Mouse (Mus musculus): ENCODE results near the gene Sfrp2. TPM values are rescaled to one million over a fixed set of nuclear protein-coding genes. Genes with fewer than 3 reads are reported as not detected.

Gene Sfrp2
- polyA plus RNA-seq, 1 experiment from 2014 or later: 32.6 TPM

GRCm38 (mm10) chr3:83783716-83784469, 17.8 kb downstream of the Sfrp2 start:
- WGBS (ENCODE audit: insufficient replicate concordance): 32% methylated on average over 11 of the region's 11 CpGs
- H3K27ac ChIP-seq (ENCODE audit: low read depth, low read length): peak overlapping the region; percentile 35; the same call in 1 of the 2 replicates
- H3K4me2 ChIP-seq: peak overlapping the region; percentile 24
- no peaks in the 10 kb centered on the region for H3K36me3 ChIP-seq (ENCODE audit: control insufficient read depth, insufficient read depth, low read length)
- no peak overlapping the region for H3K4me3 ChIP-seq (ENCODE audit: low read depth, low read length)
- peaks cover 7% of the 10 kb centered on the region; the same call in 1 of the 2 replicates for H3K4me1 ChIP-seq (ENCODE audit: control insufficient read depth, insufficient read depth, low read length)
- 0 out of 2 replicates have a peak, but pooled peaks have one; percentile 42 for ATAC-seq (replicated peaks; ENCODE audit: insufficient number of reproducible peaks, low FRiP score, low TSS enrichment)
- H3K9me3 ChIP-seq (replicated peaks; ENCODE audit: control insufficient read depth, low read length): peaks cover 3% of the 10 kb centered on the region; the same call in 1 of the 2 replicates
- H3K9ac ChIP-seq (ENCODE audit: low read depth, low read length): peak overlapping the region; percentile 49; the same call in 1 of the 2 replicates
- H3K27me3 ChIP-seq (ENCODE audit: control insufficient read depth, insufficient read depth, low read length): peaks cover 9% of the 10 kb centered on the region

GRCm38 (mm10) chr3:83784726-83785125, 18.6 kb downstream of the Sfrp2 start:
- Histone ChIP-seq H3K9ac (ENCODE audit: low read depth, low read length) (no peak overlapping the region), H3K9me3 (replicated peaks; ENCODE audit: control insufficient read depth, low read length) (peaks cover 3% of the 10 kb centered on the region; the same call in 1 of the 2 replicates), H3K27ac (ENCODE audit: low read depth, low read length) (no peak overlapping the region), H3K27me3 (ENCODE audit: control insufficient read depth, insufficient read depth, low read length) (peaks cover 9% of the 10 kb centered on the region), H3K36me3 (ENCODE audit: control insufficient read depth, insufficient read depth, low read length) (no peaks in the 10 kb centered on the region), H3K4me2 (no peak overlapping the region), H3K4me1 (ENCODE audit: control insufficient read depth, insufficient read depth, low read length) (peaks cover 10% of the 10 kb centered on the region), H3K4me3 (ENCODE audit: low read depth, low read length) (no peak overlapping the region)
- 73% methylated on average over 3 of the region's 3 CpGs for WGBS (ENCODE audit: insufficient replicate concordance)
- no peak for ATAC-seq (replicated peaks; ENCODE audit: insufficient number of reproducible peaks, low FRiP score, low TSS enrichment)

GRCm38 (mm10) chr3:83787086-83787485, 21.0 kb downstream of the Sfrp2 start:
- Histone ChIP-seq H3K36me3 (ENCODE audit: control insufficient read depth, insufficient read depth, low read length) (no peaks in the 10 kb centered on the region), H3K9ac (ENCODE audit: low read depth, low read length) (no peak overlapping the region), H3K27ac (ENCODE audit: low read depth, low read length) (no peak overlapping the region), H3K9me3 (replicated peaks; ENCODE audit: control insufficient read depth, low read length) (peaks cover 3% of the 10 kb centered on the region; the same call in 1 of the 2 replicates), H3K4me1 (ENCODE audit: control insufficient read depth, insufficient read depth, low read length) (peaks cover 10% of the 10 kb centered on the region), H3K4me3 (ENCODE audit: low read depth, low read length) (no peak overlapping the region), H3K4me2 (no peak overlapping the region), H3K27me3 (ENCODE audit: control insufficient read depth, insufficient read depth, low read length) (peaks cover 9% of the 10 kb centered on the region)
- no peak for ATAC-seq (replicated peaks; ENCODE audit: insufficient number of reproducible peaks, low FRiP score, low TSS enrichment)
- WGBS (ENCODE audit: insufficient replicate concordance): 82% methylated on average over 2 of the region's 2 CpGs

- no peak overlapping the region for H3K27ac ChIP-seq (ENCODE audit: low read depth, low read length)
- H3K9me3 ChIP-seq (replicated peaks; ENCODE audit: control insufficient read depth, low read length): peaks cover 3% of the 10 kb centered on the region; the same call in 1 of the 2 replicates
- ATAC-seq (replicated peaks; ENCODE audit: insufficient number of reproducible peaks, low FRiP score, low TSS enrichment): no peak
- peaks cover 10% of the 10 kb centered on the region for H3K4me1 ChIP-seq (ENCODE audit: control insufficient read depth, insufficient read depth, low read length)
- no peak overlapping the region for H3K4me2 ChIP-seq
- 77% methylated on average over 7 of the region's 7 CpGs for WGBS (ENCODE audit: insufficient replicate concordance)
- H3K27me3 ChIP-seq (ENCODE audit: control insufficient read depth, insufficient read depth, low read length): peaks cover 9% of the 10 kb centered on the region
- no peak overlapping the region for H3K9ac ChIP-seq (ENCODE audit: low read depth, low read length)
- no peak overlapping the region for H3K4me3 ChIP-seq (ENCODE audit: low read depth, low read length)
- H3K36me3 ChIP-seq (ENCODE audit: control insufficient read depth, insufficient read depth, low read length): no peaks in the 10 kb centered on the region
Observed at GRCm38 (mm10) chr3:83787776-83788305, 21.7 kb downstream of the Sfrp2 start.

GRCm38 (mm10) chr3:83789651-83790451, 23.7 kb downstream of the Sfrp2 start:
- Histone ChIP-seq H3K9me3 (replicated peaks; ENCODE audit: control insufficient read depth, low read length) (peaks cover 3% of the 10 kb centered on the region; the same call in 1 of the 2 replicates), H3K4me1 (ENCODE audit: control insufficient read depth, insufficient read depth, low read length) (peaks cover 3% of the 10 kb centered on the region), H3K4me2 (peak overlapping the region; percentile 90), H3K9ac (ENCODE audit: low read depth, low read length) (peak overlapping the region; percentile 77), H3K36me3 (ENCODE audit: control insufficient read depth, insufficient read depth, low read length) (no peaks in the 10 kb centered on the region), H3K27me3 (ENCODE audit: control insufficient read depth, insufficient read depth, low read length) (peaks cover 9% of the 10 kb centered on the region), H3K4me3 (ENCODE audit: low read depth, low read length) (peak overlapping the region; percentile 69), H3K27ac (ENCODE audit: low read depth, low read length) (no peak overlapping the region)
- ATAC-seq (replicated peaks; ENCODE audit: insufficient number of reproducible peaks, low FRiP score, low TSS enrichment): peak; percentile 49; the same call in 1 of the 2 replicates
- 2% methylated on average over 44 of the region's 44 CpGs for WGBS (ENCODE audit: insufficient replicate concordance)

- no peak overlapping the region for H3K9ac ChIP-seq (ENCODE audit: low read depth, low read length)
- 71% methylated on average over 3 of the region's 3 CpGs for WGBS (ENCODE audit: insufficient replicate concordance)
- no peak for ATAC-seq (replicated peaks; ENCODE audit: insufficient number of reproducible peaks, low FRiP score, low TSS enrichment)
- H3K9me3 ChIP-seq (replicated peaks; ENCODE audit: control insufficient read depth, low read length): peaks cover 3% of the 10 kb centered on the region; the same call in 1 of the 2 replicates
- H3K27me3 ChIP-seq (ENCODE audit: control insufficient read depth, insufficient read depth, low read length): peaks cover 9% of the 10 kb centered on the region
- no peak overlapping the region for H3K4me3 ChIP-seq (ENCODE audit: low read depth, low read length)
- no peaks in the 10 kb centered on the region for H3K36me3 ChIP-seq (ENCODE audit: control insufficient read depth, insufficient read depth, low read length)
- H3K4me1 ChIP-seq (ENCODE audit: control insufficient read depth, insufficient read depth, low read length): peaks cover 3% of the 10 kb centered on the region; the same call in 1 of the 2 replicates
- no peak overlapping the region for H3K4me2 ChIP-seq
- H3K27ac ChIP-seq (ENCODE audit: low read depth, low read length): no peak overlapping the region
Observed at GRCm38 (mm10) chr3:83791444-83791843, 25.3 kb downstream of the Sfrp2 start.

GRCm38 (mm10) chr3:83797098-83797497, 31.0 kb downstream of the Sfrp2 start:
- no peaks in the 10 kb centered on the region for H3K36me3 ChIP-seq (ENCODE audit: control insufficient read depth, insufficient read depth, low read length)
- no peak for ATAC-seq (replicated peaks; ENCODE audit: insufficient number of reproducible peaks, low FRiP score, low TSS enrichment)
- H3K4me2 ChIP-seq: no peak overlapping the region
- no peak overlapping the region for H3K4me3 ChIP-seq (ENCODE audit: low read depth, low read length)
- no peaks in the 10 kb centered on the region for H3K9me3 ChIP-seq (replicated peaks; ENCODE audit: control insufficient read depth, low read length)
- no peaks in the 10 kb centered on the region for H3K4me1 ChIP-seq (ENCODE audit: control insufficient read depth, insufficient read depth, low read length)
- no peak overlapping the region for H3K9ac ChIP-seq (ENCODE audit: low read depth, low read length)
- WGBS (ENCODE audit: insufficient replicate concordance): 74% methylated on average over 6 of the region's 6 CpGs
- H3K27ac ChIP-seq (ENCODE audit: low read depth, low read length): no peak overlapping the region
- no peaks in the 10 kb centered on the region for H3K27me3 ChIP-seq (ENCODE audit: control insufficient read depth, insufficient read depth, low read length)

- no peak overlapping the region for H3K27ac ChIP-seq (ENCODE audit: low read depth, low read length)
- peak overlapping the region; percentile 27; the same call in 1 of the 2 replicates for H3K4me2 ChIP-seq
- no peak overlapping the region for H3K4me3 ChIP-seq (ENCODE audit: low read depth, low read length)
- 4% methylated on average over 10 of the region's 10 CpGs for WGBS (ENCODE audit: insufficient replicate concordance)
- no peaks in the 10 kb centered on the region for H3K27me3 ChIP-seq (ENCODE audit: control insufficient read depth, insufficient read depth, low read length)
- H3K9me3 ChIP-seq (replicated peaks; ENCODE audit: control insufficient read depth, low read length): no peaks in the 10 kb centered on the region
- ATAC-seq (replicated peaks; ENCODE audit: insufficient number of reproducible peaks, low FRiP score, low TSS enrichment): no peak
- no peaks in the 10 kb centered on the region for H3K36me3 ChIP-seq (ENCODE audit: control insufficient read depth, insufficient read depth, low read length)
- H3K4me1 ChIP-seq (ENCODE audit: control insufficient read depth, insufficient read depth, low read length): no peaks in the 10 kb centered on the region
- no peak overlapping the region for H3K9ac ChIP-seq (ENCODE audit: low read depth, low read length)
Observed at GRCm38 (mm10) chr3:83797828-83798227, 31.7 kb downstream of the Sfrp2 start.
